Mouse (Mus musculus): ENCODE measurements around the gene Nagk. TPM values are rescaled to one million over a fixed set of nuclear protein-coding genes. Genes with fewer than 3 reads are reported as not detected.

Nagk gene
- polyA plus RNA-seq, 1 experiment from 2014 or later = 65.7 TPM

Other genes starting within 250 kb of the Nagk start
- gene Stambp, start 222.3 kb upstream of the Nagk start, polyA plus RNA-seq (2016; fragmentation: Nextera tagmentation; extraction: Ambion mirVana) = 30.6 and 37.1 TPM in 2 replicates
- not detected in 2 replicates for gene Clec4f, start 138.8 kb upstream of the Nagk start, polyA plus RNA-seq (2016; fragmentation: Nextera tagmentation; extraction: Ambion mirVana)
- not detected in 2 replicates for gene Cd207, start 117.1 kb upstream of the Nagk start, polyA plus RNA-seq (2016; fragmentation: Nextera tagmentation; extraction: Ambion mirVana)
- not detected in 2 replicates for gene Vax2, start 83.7 kb upstream of the Nagk start, polyA plus RNA-seq (2016; fragmentation: Nextera tagmentation; extraction: Ambion mirVana)
- gene Atp6v1b1, start 52.0 kb upstream of the Nagk start, polyA plus RNA-seq (2016; fragmentation: Nextera tagmentation; extraction: Ambion mirVana) = 0.23 TPM in 1 of 2 replicates, not detected in the other
- 0.13 TPM in 1 of 2 replicates, not detected in the other for gene Ankrd53, start 32.3 kb upstream of the Nagk start, polyA plus RNA-seq (2016; fragmentation: Nextera tagmentation; extraction: Ambion mirVana)
- gene Tex261, start 19.2 kb upstream of the Nagk start, polyA plus RNA-seq (2016; fragmentation: Nextera tagmentation; extraction: Ambion mirVana) = 62.2 and 65.8 TPM in 2 replicates
- gene Paip2b, start 36.8 kb downstream of the Nagk start, polyA plus RNA-seq (2016; fragmentation: Nextera tagmentation; extraction: Ambion mirVana) = 20.7 and 27.9 TPM in 2 replicates
- gene Zfp638, start 72.1 kb downstream of the Nagk start, polyA plus RNA-seq (2016; fragmentation: Nextera tagmentation; extraction: Ambion mirVana) = 103 and 104 TPM in 2 replicates
- gene Dysf, start 213.6 kb downstream of the Nagk start, polyA plus RNA-seq (2016; fragmentation: Nextera tagmentation; extraction: Ambion mirVana) = 4.9 and 7.5 TPM in 2 replicates

Measured in hindbrain, embryonic 12.5 days (tissue).